Mouse (Mus musculus): Measurements from ENCODE around the gene Mta3. TPM values are rescaled to one million over a fixed set of nuclear protein-coding genes. Genes with fewer than 3 reads are reported as not detected.
"Not testable (repeated sequence)": the region's sequence is repeated elsewhere in the genome, so short reads cannot be mapped to it uniquely, and the experiment has no call there.

Mta3 gene
- polyA plus RNA-seq, 1 experiment from 2014 or later: 43.6 TPM

DNA sequence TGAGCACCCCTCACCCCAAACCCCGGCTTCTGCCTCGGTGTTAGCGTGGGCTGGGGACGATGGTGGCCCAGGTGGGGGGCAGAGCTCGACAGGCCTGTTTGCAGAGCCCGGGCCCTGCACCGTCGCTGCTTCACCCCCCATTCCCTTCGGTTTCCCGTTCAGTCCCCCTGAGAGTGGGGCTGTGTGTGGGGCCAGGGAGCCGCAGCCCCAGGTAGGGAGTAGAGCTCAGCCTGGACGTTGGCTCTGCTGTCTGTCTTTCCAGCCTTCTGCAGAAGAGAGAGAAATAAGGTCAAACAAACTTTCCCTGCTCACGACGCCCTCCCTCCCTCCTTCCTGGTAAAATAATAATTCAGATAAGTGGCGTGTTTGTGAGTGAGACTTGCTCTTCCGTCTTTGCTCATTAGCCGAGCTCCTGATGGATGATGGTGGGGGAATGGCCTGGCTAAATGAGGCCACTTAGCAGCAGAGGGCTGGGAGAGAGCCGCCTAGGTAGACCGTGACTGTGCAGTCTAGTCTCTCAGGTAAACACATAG, 697 bp downstream of the Mta3 start:
- WGBS: under 1% methylated on average over 19 of the region's 19 CpGs
- ATAC-seq (replicated peaks; ENCODE audit: extremely low read depth, insufficient read depth, low FRiP score): peak; percentile 56
- Histone ChIP-seq H3K27me3 (ENCODE audit: control insufficient read depth, insufficient read depth, low read length) (no peaks in the 10 kb centered on the region), H3K36me3 (ENCODE audit: control insufficient read depth, insufficient read depth) (peaks cover 11% of the 10 kb centered on the region), H3K4me1 (ENCODE audit: control insufficient read depth, insufficient read depth, low read length) (peaks cover 9% of the 10 kb centered on the region), H3K4me3 (ENCODE audit: low read length) (peak overlapping the region; percentile 81), H3K27ac (ENCODE audit: low read length) (peak overlapping the region; percentile 94), H3K4me2 (ENCODE audit: low read depth, low read length) (peak overlapping the region; percentile 76), H3K9ac (ENCODE audit: low read length) (peak overlapping the region; percentile 94), H3K9me3 (replicated peaks; ENCODE audit: control insufficient read depth, low read length) (no peaks in the 10 kb centered on the region)

DNA sequence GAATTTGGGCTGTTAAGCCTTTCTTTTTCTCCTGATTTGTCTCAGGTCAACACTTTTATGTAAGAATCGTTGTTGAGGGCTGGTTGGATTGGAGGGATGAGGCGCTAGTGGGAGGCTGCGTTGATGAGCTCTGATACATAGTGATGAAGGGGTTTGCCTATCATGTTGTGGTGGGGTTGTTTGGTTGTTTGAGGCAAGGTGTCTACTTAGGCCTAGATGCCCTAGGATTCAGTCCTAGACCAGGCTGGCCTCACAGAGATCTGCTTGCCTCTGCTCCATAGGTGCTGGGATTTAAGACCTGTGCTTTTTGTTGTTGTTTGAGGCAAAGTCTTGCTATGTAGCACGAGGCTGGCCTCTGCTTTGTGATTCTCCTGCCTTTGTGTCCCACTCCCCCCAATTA, 1.4 kb downstream of the Mta3 start:
- ATAC-seq (replicated peaks; ENCODE audit: extremely low read depth, insufficient read depth, low FRiP score): no peak
- 77% methylated on average over 4 of the region's 4 CpGs for WGBS
- Histone ChIP-seq H3K36me3 (ENCODE audit: control insufficient read depth, insufficient read depth) (peaks cover 11% of the 10 kb centered on the region), H3K27ac (ENCODE audit: low read length) (peak overlapping the region; percentile 7; the same call in 1 of the 2 replicates), H3K4me2 (ENCODE audit: low read depth, low read length) (peak overlapping the region; percentile 76), H3K4me1 (ENCODE audit: control insufficient read depth, insufficient read depth, low read length) (peaks cover 9% of the 10 kb centered on the region), H3K4me3 (ENCODE audit: low read length) (peak overlapping the region; percentile 81), H3K9ac (ENCODE audit: low read length) (peak overlapping the region; percentile 94), H3K27me3 (ENCODE audit: control insufficient read depth, insufficient read depth, low read length) (no peaks in the 10 kb centered on the region), H3K9me3 (replicated peaks; ENCODE audit: control insufficient read depth, low read length) (no peaks in the 10 kb centered on the region)

DNA sequence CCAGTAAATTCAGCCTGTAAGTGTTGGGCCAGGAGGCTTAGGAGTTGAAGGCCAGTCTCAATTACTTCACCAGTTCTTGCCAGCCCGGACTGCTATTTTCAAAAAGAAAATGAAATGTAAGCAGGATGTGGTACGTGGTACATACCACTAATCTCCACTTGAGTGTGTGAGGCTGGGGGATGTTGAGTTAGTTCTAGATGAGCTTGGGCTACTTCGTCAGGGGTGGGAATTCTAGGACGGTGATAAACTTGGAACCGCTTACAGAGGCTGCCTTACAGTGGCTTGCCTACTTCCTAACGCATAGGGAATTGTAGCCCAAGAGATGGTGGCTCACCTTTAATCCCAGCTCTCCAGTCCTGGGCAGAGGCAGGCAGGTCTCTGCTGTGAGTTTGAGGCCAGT, 1.9 kb downstream of the Mta3 start:
- no peak overlapping the region; the same call in 1 of the 2 replicates for H3K4me3 ChIP-seq (ENCODE audit: low read length)
- H3K27me3 ChIP-seq (ENCODE audit: control insufficient read depth, insufficient read depth, low read length): no peaks in the 10 kb centered on the region
- peak overlapping the region; percentile 76; the same call in 1 of the 2 replicates for H3K4me2 ChIP-seq (ENCODE audit: low read depth, low read length)
- no peak overlapping the region for H3K27ac ChIP-seq (ENCODE audit: low read length)
- ATAC-seq (replicated peaks; ENCODE audit: extremely low read depth, insufficient read depth, low FRiP score): no peak
- H3K9me3 ChIP-seq (replicated peaks; ENCODE audit: control insufficient read depth, low read length): no peaks in the 10 kb centered on the region
- H3K36me3 ChIP-seq (ENCODE audit: control insufficient read depth, insufficient read depth): peaks cover 11% of the 10 kb centered on the region
- WGBS: 86% methylated on average over 6 of the region's 6 CpGs
- H3K9ac ChIP-seq (ENCODE audit: low read length): no peak overlapping the region
- peaks cover 9% of the 10 kb centered on the region for H3K4me1 ChIP-seq (ENCODE audit: control insufficient read depth, insufficient read depth, low read length)

DNA sequence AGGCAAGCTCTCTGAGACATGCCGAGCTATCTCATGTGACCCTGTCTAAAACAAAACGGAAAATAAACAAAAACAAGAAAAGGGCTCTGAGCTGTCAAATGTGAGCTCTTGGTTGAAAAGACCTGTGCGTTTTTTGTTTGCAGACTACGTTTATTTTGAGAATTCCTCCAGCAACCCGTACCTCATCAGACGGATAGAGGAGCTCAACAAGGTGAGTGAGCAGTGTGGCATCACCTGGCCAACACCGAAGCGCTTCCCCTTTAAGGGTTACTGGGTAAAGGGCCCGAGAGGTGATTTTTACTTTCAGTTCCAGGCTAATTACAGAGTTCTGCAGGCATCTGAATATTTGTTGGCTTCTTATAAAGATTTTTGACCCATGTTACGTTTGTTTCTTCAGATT, 2.3 kb downstream of the Mta3 start:
- Histone ChIP-seq H3K4me1 (ENCODE audit: control insufficient read depth, insufficient read depth, low read length) (peaks cover 9% of the 10 kb centered on the region), H3K9me3 (replicated peaks; ENCODE audit: control insufficient read depth, low read length) (no peaks in the 10 kb centered on the region), H3K4me3 (ENCODE audit: low read length) (no peak overlapping the region), H3K27me3 (ENCODE audit: control insufficient read depth, insufficient read depth, low read length) (no peaks in the 10 kb centered on the region), H3K4me2 (ENCODE audit: low read depth, low read length) (peak overlapping the region; percentile 76; the same call in 1 of the 2 replicates), H3K9ac (ENCODE audit: low read length) (no peak overlapping the region), H3K27ac (ENCODE audit: low read length) (no peak overlapping the region), H3K36me3 (ENCODE audit: control insufficient read depth, insufficient read depth) (peaks cover 11% of the 10 kb centered on the region)
- WGBS: 84% methylated on average over 10 of the region's 10 CpGs
- ATAC-seq (replicated peaks; ENCODE audit: extremely low read depth, insufficient read depth, low FRiP score): no peak

DNA sequence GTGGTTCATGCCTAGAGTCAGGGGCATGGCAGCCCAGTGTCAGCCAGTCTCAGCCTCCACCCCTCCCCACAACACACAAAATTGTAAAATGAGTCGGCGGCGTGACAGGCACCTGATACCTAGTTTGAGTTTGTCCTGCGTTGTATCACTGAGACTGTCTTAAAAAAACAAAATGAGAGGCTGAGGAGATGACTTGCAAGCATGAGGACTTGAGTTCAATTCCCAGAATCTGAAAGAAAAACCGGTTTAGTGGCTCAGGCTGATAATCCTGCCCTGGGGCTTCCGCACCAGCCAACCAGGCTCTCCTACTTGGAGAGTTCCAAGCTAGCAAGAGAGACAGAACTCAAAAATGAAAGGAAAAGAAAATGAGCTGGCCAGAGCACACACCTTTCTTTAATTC, 2.9 kb downstream of the Mta3 start:
- no peak for ATAC-seq (replicated peaks; ENCODE audit: extremely low read depth, insufficient read depth, low FRiP score)
- no peak overlapping the region for H3K4me3 ChIP-seq (ENCODE audit: low read length)
- H3K4me1 ChIP-seq (ENCODE audit: control insufficient read depth, insufficient read depth, low read length): peaks cover 9% of the 10 kb centered on the region
- H3K27me3 ChIP-seq (ENCODE audit: control insufficient read depth, insufficient read depth, low read length): no peaks in the 10 kb centered on the region
- H3K9ac ChIP-seq (ENCODE audit: low read length): no peak overlapping the region
- WGBS: 86% methylated on average over 6 of the region's 6 CpGs
- no peak overlapping the region for H3K4me2 ChIP-seq (ENCODE audit: low read depth, low read length)
- no peaks in the 10 kb centered on the region for H3K9me3 ChIP-seq (replicated peaks; ENCODE audit: control insufficient read depth, low read length)
- H3K36me3 ChIP-seq (ENCODE audit: control insufficient read depth, insufficient read depth): peaks cover 11% of the 10 kb centered on the region
- no peak overlapping the region for H3K27ac ChIP-seq (ENCODE audit: low read length)

DNA sequence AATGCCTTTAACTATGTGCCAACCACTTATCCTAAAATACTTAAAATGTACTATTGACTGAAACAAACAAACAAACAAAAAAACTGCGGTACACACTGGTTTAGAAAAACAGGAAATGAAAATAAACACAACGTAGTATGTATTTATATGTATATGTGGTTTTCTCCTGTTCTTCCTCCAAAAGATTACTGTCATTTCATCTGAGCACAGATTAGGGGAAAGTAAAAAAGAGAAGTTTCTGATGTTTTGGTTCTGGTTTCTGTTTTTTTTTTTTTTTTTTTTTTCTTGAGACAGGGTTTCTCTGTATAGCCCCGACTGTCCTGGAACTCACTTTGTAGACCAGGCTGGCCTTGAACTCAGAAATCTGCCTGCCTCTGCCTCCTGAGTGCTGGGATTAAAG, 3.6 kb downstream of the Mta3 start:
- H3K4me2 ChIP-seq (ENCODE audit: low read depth, low read length); H3K9me3 ChIP-seq (replicated peaks; ENCODE audit: control insufficient read depth, low read length); H3K4me3 ChIP-seq (ENCODE audit: low read length); H3K9ac ChIP-seq (ENCODE audit: low read length); H3K27ac ChIP-seq (ENCODE audit: low read length); H3K4me1 ChIP-seq (ENCODE audit: control insufficient read depth, insufficient read depth, low read length); ATAC-seq (replicated peaks; ENCODE audit: extremely low read depth, insufficient read depth, low FRiP score); H3K27me3 ChIP-seq (ENCODE audit: control insufficient read depth, insufficient read depth, low read length): not testable (repeated sequence)
- WGBS: 83% methylated on average over 3 of the region's 3 CpGs
- peaks cover 11% of the 10 kb centered on the region for H3K36me3 ChIP-seq (ENCODE audit: control insufficient read depth, insufficient read depth)

DNA sequence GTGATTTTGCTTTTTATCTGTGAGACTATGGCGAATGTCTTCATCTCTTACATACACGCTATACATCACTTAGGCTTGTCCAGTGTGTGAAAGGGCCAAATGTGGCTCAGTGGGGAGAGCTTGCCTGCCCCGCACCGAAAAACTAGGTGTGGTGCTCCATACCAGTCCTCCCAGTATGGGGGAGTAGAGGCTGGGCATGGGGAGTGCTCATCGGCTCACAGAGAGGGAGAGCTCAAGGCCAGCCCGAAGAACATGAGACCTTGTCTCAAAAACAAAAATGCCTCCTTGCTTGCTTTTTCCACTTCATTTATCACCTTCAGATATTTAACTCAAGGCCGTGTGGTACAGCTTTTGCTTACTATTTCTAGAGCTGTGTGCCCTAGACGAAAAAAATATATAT, 4.7 kb downstream of the Mta3 start:
- H3K27me3 ChIP-seq (ENCODE audit: control insufficient read depth, insufficient read depth, low read length): no peaks in the 10 kb centered on the region
- H3K27ac ChIP-seq (ENCODE audit: low read length): no peak overlapping the region
- H3K36me3 ChIP-seq (ENCODE audit: control insufficient read depth, insufficient read depth): peaks cover 14% of the 10 kb centered on the region
- WGBS: 87% methylated on average over 8 of the region's 8 CpGs
- no peak overlapping the region for H3K9ac ChIP-seq (ENCODE audit: low read length)
- no peak overlapping the region for H3K4me3 ChIP-seq (ENCODE audit: low read length)
- H3K4me2 ChIP-seq (ENCODE audit: low read depth, low read length): no peak overlapping the region
- ATAC-seq (replicated peaks; ENCODE audit: extremely low read depth, insufficient read depth, low FRiP score): no peak
- H3K9me3 ChIP-seq (replicated peaks; ENCODE audit: control insufficient read depth, low read length): no peaks in the 10 kb centered on the region
- peaks cover 9% of the 10 kb centered on the region for H3K4me1 ChIP-seq (ENCODE audit: control insufficient read depth, insufficient read depth, low read length)

DNA sequence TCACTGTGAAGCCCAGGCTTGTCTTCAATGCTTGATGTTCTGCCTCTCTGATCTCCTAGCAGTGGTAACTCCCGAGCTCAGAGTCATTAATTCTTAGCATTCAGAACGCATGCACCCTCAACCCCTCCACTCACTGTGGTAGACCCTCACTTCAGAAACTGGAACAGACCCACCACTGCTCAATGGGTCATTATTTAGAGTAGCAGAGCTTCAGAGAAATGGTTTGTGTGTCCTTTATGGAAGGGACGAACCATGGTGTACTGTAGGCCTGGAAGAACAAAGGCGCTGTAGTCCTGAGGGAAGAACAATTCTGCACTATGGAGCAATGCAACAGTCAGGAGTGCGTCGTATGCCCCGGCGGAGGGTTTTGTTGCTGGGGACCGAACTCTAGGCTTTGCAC, 6.4 kb downstream of the Mta3 start:
- 95% methylated on average over 9 of the region's 9 CpGs for WGBS
- no peaks in the 10 kb centered on the region for H3K27me3 ChIP-seq (ENCODE audit: control insufficient read depth, insufficient read depth, low read length)
- peaks cover 30% of the 10 kb centered on the region for H3K36me3 ChIP-seq (ENCODE audit: control insufficient read depth, insufficient read depth)
- H3K4me3 ChIP-seq (ENCODE audit: low read length): no peak overlapping the region
- no peak overlapping the region for H3K27ac ChIP-seq (ENCODE audit: low read length)
- ATAC-seq (replicated peaks; ENCODE audit: extremely low read depth, insufficient read depth, low FRiP score): no peak
- H3K4me1 ChIP-seq (ENCODE audit: control insufficient read depth, insufficient read depth, low read length): peaks cover 2% of the 10 kb centered on the region
- H3K9ac ChIP-seq (ENCODE audit: low read length): no peak overlapping the region
- H3K9me3 ChIP-seq (replicated peaks; ENCODE audit: control insufficient read depth, low read length): peaks cover 5% of the 10 kb centered on the region; the same call in 1 of the 2 replicates
- no peak overlapping the region for H3K4me2 ChIP-seq (ENCODE audit: low read depth, low read length)

DNA sequence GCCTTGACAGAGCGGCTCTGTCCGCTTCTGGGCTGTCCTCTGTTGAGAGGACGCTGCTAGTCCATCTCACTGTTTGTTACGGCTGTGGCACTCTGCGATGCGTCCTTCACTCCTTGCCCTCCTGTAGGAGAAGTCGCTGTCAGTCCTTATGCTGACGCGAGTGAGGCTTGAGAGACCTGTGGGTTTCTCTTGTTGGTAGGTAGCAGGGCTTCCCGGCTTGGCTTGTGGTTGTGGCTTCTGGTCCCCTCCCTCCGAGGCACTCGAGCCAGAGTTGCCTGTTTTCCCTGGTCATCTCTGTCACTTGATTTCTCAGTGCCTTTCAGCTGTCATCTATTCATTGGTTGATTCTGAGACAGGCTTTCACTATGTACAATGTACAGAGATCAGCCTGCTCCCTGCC, 14.5 kb downstream of the Mta3 start:
- WGBS: 66% methylated on average over 12 of the region's 12 CpGs
- no peak overlapping the region for H3K9ac ChIP-seq (ENCODE audit: low read length)
- peaks cover 5% of the 10 kb centered on the region; the same call in 1 of the 2 replicates for H3K9me3 ChIP-seq (replicated peaks; ENCODE audit: control insufficient read depth, low read length)
- no peak overlapping the region for H3K27ac ChIP-seq (ENCODE audit: low read length)
- H3K4me3 ChIP-seq (ENCODE audit: low read length): no peak overlapping the region
- no peak for ATAC-seq (replicated peaks; ENCODE audit: extremely low read depth, insufficient read depth, low FRiP score)
- peaks cover 26% of the 10 kb centered on the region for H3K36me3 ChIP-seq (ENCODE audit: control insufficient read depth, insufficient read depth)
- H3K4me2 ChIP-seq (ENCODE audit: low read depth, low read length): no peak overlapping the region
- H3K27me3 ChIP-seq (ENCODE audit: control insufficient read depth, insufficient read depth, low read length): no peaks in the 10 kb centered on the region
- peaks cover 6% of the 10 kb centered on the region; the same call in 1 of the 2 replicates for H3K4me1 ChIP-seq (ENCODE audit: control insufficient read depth, insufficient read depth, low read length)

Measured in heart, embryonic 16.5 days (tissue).